8 mouse cellular contexts compared by ENCODE assay signal in genomic region chr4:82504015-82504283, GRCm38 (mm10).
DNase-seq lines count a peak whose midpoint lies in the region; ATAC-seq and TF ChIP-seq lines count a peak whose summit lies in the region.

No protein-coding gene starts in this region.

- no peaks in the 10 kb centered on the region for H3K9me3 ChIP-seq in intestine, postnatal 0 days (ENCODE audit: control insufficient read depth)
- no peaks in the 10 kb centered on the region for H3K9me3 ChIP-seq in neural tube, embryonic 14.5 days (ENCODE audit: control insufficient read depth, low read length)

- no peaks in the 10 kb centered on the region for H3K36me3 ChIP-seq in intestine, postnatal 0 days (ENCODE audit: control insufficient read depth, insufficient read depth)
- H3K36me3 ChIP-seq in neural tube, embryonic 14.5 days (ENCODE audit: control insufficient read depth, insufficient read depth, low read length): no peaks in the 10 kb centered on the region

- H3K4me3 ChIP-seq in left cerebral cortex, adult 2 months: peak overlapping the region; percentile 93
- H3K4me3 ChIP-seq in embryonic fibroblast, embryonic 13.5 days (ENCODE audit: insufficient read depth, low read length): peak overlapping the region; percentile 96
- H3K4me3 ChIP-seq in intestine, postnatal 0 days (ENCODE audit: low read depth, low read length): peak overlapping the region; percentile 97
- H3K4me3 ChIP-seq in neural tube, embryonic 14.5 days (ENCODE audit: low read depth, low read length): peak overlapping the region; percentile 81

- no peak for DNase-seq in left cerebral cortex, adult 2 months (ENCODE audit: extremely low spot score in 1 of 2, low spot score in 2 of 2)
- no peak for DNase-seq in left cerebral cortex, adult 8-10 months (ENCODE audit: low spot score in 2 of 2)
- no peak for DNase-seq in adrenal gland, adult 18-20 months (ENCODE audit: low spot score in 2 of 2)
- no peak for DNase-seq in adrenal gland, postnatal 25 days
- DNase-seq in left cerebral cortex, postnatal 36 days (ENCODE audit: low spot score in 2 of 2): no peak

- no peak for TF ChIP-seq CTCF in left cerebral cortex, adult 2 months (IDR thresholded peaks at IDR 0.05)
- no peak for TF ChIP-seq CTCF in embryonic fibroblast, embryonic 13.5 days (IDR thresholded peaks at IDR 0.05; ENCODE audit: borderline replicate concordance, insufficient read depth, low read length)
- TF ChIP-seq CTCF in intestine, postnatal 0 days (IDR thresholded peaks at IDR 0.05; ENCODE audit: low read depth): no peak

- peak overlapping the region; percentile 98 for H3K27ac ChIP-seq in left cerebral cortex, adult 2 months
- peak overlapping the region; percentile 87 for H3K27ac ChIP-seq in embryonic fibroblast, embryonic 13.5 days (ENCODE audit: insufficient read depth, low read length)
- H3K27ac ChIP-seq in intestine, postnatal 0 days (ENCODE audit: low read depth, low read length): peak overlapping the region; percentile 99
- H3K27ac ChIP-seq in neural tube, embryonic 14.5 days (ENCODE audit: low read depth, low read length): peak overlapping the region; percentile 99

- H3K9ac ChIP-seq in intestine, postnatal 0 days (ENCODE audit: low read depth, low read length): peak overlapping the region; percentile 93
- H3K9ac ChIP-seq in neural tube, embryonic 14.5 days (replicated peaks; ENCODE audit: low read depth, low read length): peak overlapping the region; percentile 98

- H3K4me2 ChIP-seq in intestine, postnatal 0 days (replicated peaks; ENCODE audit: low read depth): peak overlapping the region; percentile 94
- peak overlapping the region; percentile 93 for H3K4me2 ChIP-seq in neural tube, embryonic 14.5 days (ENCODE audit: low read depth, low read length)

- TF ChIP-seq POLR2A in embryonic fibroblast, embryonic 13.5 days (IDR thresholded peaks at IDR 0.05; ENCODE audit: low read depth, low read length): no peak

- ATAC-seq in intestine, postnatal 0 days: no peak
- ATAC-seq in neural tube, embryonic 14.5 days (ENCODE audit: low read depth): no peak

- intact Hi-C loops in left cerebral cortex, adult 2 months (cut with DNase I): loop anchor here (2.0 to 10.0 kb wide), 4 partner anchors 35 to 939 kb away; no protein-coding TSS in a partner anchor
- intact Hi-C loops in left cerebral cortex, postnatal 36 days (cut with DNase I): loop anchor here (2.0 to 10.0 kb wide), 4 partner anchors 39 to 939 kb away; no protein-coding TSS in a partner anchor

- peaks cover 5% of the 10 kb centered on the region; the same call in 1 of the 2 replicates for H3K4me1 ChIP-seq in embryonic fibroblast, embryonic 13.5 days (ENCODE audit: control insufficient read depth, insufficient read depth, low read length)
- H3K4me1 ChIP-seq in intestine, postnatal 0 days (replicated peaks; ENCODE audit: control insufficient read depth, insufficient read depth, low read length): peaks cover 6% of the 10 kb centered on the region; the same call in 1 of the 2 replicates
- H3K4me1 ChIP-seq in neural tube, embryonic 14.5 days (ENCODE audit: control insufficient read depth, insufficient read depth, low read length): peaks cover 8% of the 10 kb centered on the region; the same call in 1 of the 2 replicates

- under 1% methylated on average over 10 of the region's 10 CpGs for WGBS in intestine, postnatal 0 days
- 1% methylated on average over 10 of the region's 10 CpGs for WGBS in neural tube, embryonic 14.5 days

- no peaks in the 10 kb centered on the region for H3K27me3 ChIP-seq in intestine, postnatal 0 days (replicated peaks; ENCODE audit: control insufficient read depth, insufficient read depth, low read length)
- no peaks in the 10 kb centered on the region for H3K27me3 ChIP-seq in neural tube, embryonic 14.5 days (ENCODE audit: control insufficient read depth, insufficient read depth, low read length)
